Mouse (Mus musculus) forebrain, embryonic 16.5 days (tissue): Measurements from ENCODE around the gene Atoh8. TPM values are rescaled to one million over a fixed set of nuclear protein-coding genes. Genes with fewer than 3 reads are reported as not detected.
A peak's percentile ranks its signal among the peaks of the same experiment; 100 is the strongest.

Experiments used
- ATAC-seq: fragments of 200-750 bp; cut with Nextera tagmentation; 2 replicates; pipeline ENCODE4 v1.8.0; 2017; ENCODE audit warnings: mild to moderate bottlenecking, moderate library complexity
- H3K27ac ChIP-seq: fragments of 300-500 bp; sonication (generic); 2 replicates; pipeline ENCODE4 v1.5.1; 2014; ENCODE audit warnings: low read length, control low read depth
- H3K27me3 ChIP-seq: fragments of 300-500 bp; sonication (generic); replicated peaks from 2 replicates; pipeline ENCODE4 v1.6.1; 2014; ENCODE audit warnings: low read length; ENCODE audit not compliant: control insufficient read depth, insufficient read depth
- H3K36me3 ChIP-seq: fragments of 300-500 bp; sonication (generic); 2 replicates; pipeline ENCODE4 v1.6.1; 2014; ENCODE audit not compliant: control insufficient read depth, insufficient read depth
- H3K4me1 ChIP-seq: fragments of 300-500 bp; sonication (generic); replicated peaks from 2 replicates; pipeline ENCODE4 v1.6.1; 2014; ENCODE audit warnings: low read length; ENCODE audit not compliant: control insufficient read depth, insufficient read depth
- H3K4me2 ChIP-seq: fragments of 300-500 bp; sonication (generic); 2 replicates; pipeline ENCODE4 v1.6.1; 2014; ENCODE audit warnings: mild to moderate bottlenecking, low read length, control low read depth
- H3K4me3 ChIP-seq: fragments of 300-500 bp; sonication (generic); replicated peaks from 2 replicates; pipeline ENCODE4 v1.5.1; 2014; ENCODE audit warnings: mild to moderate bottlenecking, low read length, control low read depth
- H3K9ac ChIP-seq: fragments of 300-500 bp; sonication (generic); replicated peaks from 2 replicates; pipeline ENCODE4 v1.6.1; 2014; ENCODE audit warnings: low read depth, low read length, control low read depth
- H3K9me3 ChIP-seq: fragments of 300-500 bp; sonication (generic); 2 replicates; pipeline ENCODE4 v1.6.1; 2016; ENCODE audit warnings: low read length; ENCODE audit not compliant: control insufficient read depth
- WGBS: fragments of 180-500 bp; shearing (Covaris S2); extraction: QIAGEN DNeasy Blood & Tissue Kit; methylation state at CpG from one replicate; pipeline ENCODE4 v1.1.7; 2014; 5-methylcytosine and 5-hydroxymethylcytosine counted together
- polyA plus RNA-seq: library from polyadenylated mRNA; unstranded; fragments of >200 nt; fragmentation: Nextera tagmentation; extraction: Ambion mirVana; gene quantifications from 2 replicates; pipeline ENCODE4 v1.2.1, GENCODE M21; 2015

The Atoh8 gene
- polyA plus RNA-seq, 1 experiment from 2014 or later = 3.0 TPM

GRCm38 (mm10) chr6:72210823-72211222, 24.6 kb downstream of the Atoh8 start:
- no peak overlapping the region for H3K27ac ChIP-seq
- 0 out of 2 replicates have a peak, but pooled peaks have one; percentile 4 for ATAC-seq
- WGBS = 57% methylated on average over 7 of the region's 7 CpGs
- H3K4me1 ChIP-seq = peaks cover 16% of the 10 kb centered on the region
- H3K36me3 ChIP-seq = no peaks in the 10 kb centered on the region
- H3K4me3 ChIP-seq = no peak overlapping the region
- no peak overlapping the region for H3K4me2 ChIP-seq
- H3K9ac ChIP-seq = no peak overlapping the region
- H3K9me3 ChIP-seq = no peaks in the 10 kb centered on the region
- H3K27me3 ChIP-seq = no peaks in the 10 kb centered on the region

- Histone ChIP-seq H3K27ac (no peak overlapping the region), H3K4me3 (no peak overlapping the region), H3K9ac (no peak overlapping the region), H3K4me2 (no peak overlapping the region), H3K4me1 (peaks cover 10% of the 10 kb centered on the region), H3K27me3 (no peaks in the 10 kb centered on the region), H3K9me3 (no peaks in the 10 kb centered on the region), H3K36me3 (no peaks in the 10 kb centered on the region)
- ATAC-seq = no peak
- 94% methylated on average over 7 of the region's 7 CpGs for WGBS
Observed at GRCm38 (mm10) chr6:72209738-72210137, 25.6 kb downstream of the Atoh8 start.

GRCm38 (mm10) chr6:72208406-72209045, 26.9 kb downstream of the Atoh8 start:
- no peak overlapping the region for H3K9ac ChIP-seq
- no peaks in the 10 kb centered on the region for H3K36me3 ChIP-seq
- no peak for ATAC-seq
- no peaks in the 10 kb centered on the region for H3K27me3 ChIP-seq
- H3K4me2 ChIP-seq = no peak overlapping the region
- H3K9me3 ChIP-seq = no peaks in the 10 kb centered on the region
- H3K4me1 ChIP-seq = peaks cover 10% of the 10 kb centered on the region
- H3K27ac ChIP-seq = no peak overlapping the region
- 64% methylated on average over 8 of the region's 8 CpGs for WGBS
- H3K4me3 ChIP-seq = no peak overlapping the region

GRCm38 (mm10) chr6:72206021-72206420, 29.4 kb downstream of the Atoh8 start:
- no peak for ATAC-seq

GRCm38 (mm10) chr6:72204858-72205257, 30.5 kb downstream of the Atoh8 start:
- no peaks in the 10 kb centered on the region for H3K9me3 ChIP-seq
- no peaks in the 10 kb centered on the region for H3K4me1 ChIP-seq
- WGBS = 76% methylated on average over 7 of the region's 7 CpGs
- H3K27me3 ChIP-seq = no peaks in the 10 kb centered on the region
- no peak overlapping the region for H3K4me3 ChIP-seq
- H3K9ac ChIP-seq = no peak overlapping the region
- no peak for ATAC-seq
- no peaks in the 10 kb centered on the region for H3K36me3 ChIP-seq
- H3K27ac ChIP-seq = no peak overlapping the region
- H3K4me2 ChIP-seq = no peak overlapping the region

More at GRCm38 (mm10) chr6:72206021-72206420, 29.4 kb downstream of the Atoh8 start:
- H3K4me1 ChIP-seq = peaks cover 8% of the 10 kb centered on the region
- 79% methylated on average over 9 of the region's 9 CpGs for WGBS
- H3K4me3 ChIP-seq = no peak overlapping the region
- H3K9me3 ChIP-seq = no peaks in the 10 kb centered on the region
- no peak overlapping the region for H3K9ac ChIP-seq
- no peak overlapping the region for H3K27ac ChIP-seq
- H3K36me3 ChIP-seq = no peaks in the 10 kb centered on the region
- no peaks in the 10 kb centered on the region for H3K27me3 ChIP-seq
- no peak overlapping the region for H3K4me2 ChIP-seq

- H3K27me3 ChIP-seq = no peaks in the 10 kb centered on the region
- no peak overlapping the region for H3K27ac ChIP-seq
- no peak overlapping the region for H3K4me2 ChIP-seq
- WGBS = 77% methylated on average over 5 of the region's 5 CpGs
- no peaks in the 10 kb centered on the region for H3K4me1 ChIP-seq
- H3K36me3 ChIP-seq = no peaks in the 10 kb centered on the region
- ATAC-seq = no peak
- no peaks in the 10 kb centered on the region for H3K9me3 ChIP-seq
- H3K9ac ChIP-seq = no peak overlapping the region
- H3K4me3 ChIP-seq = no peak overlapping the region
Observed at GRCm38 (mm10) chr6:72203279-72203678, 32.1 kb downstream of the Atoh8 start.

GRCm38 (mm10) chr6:72202732-72203131, 32.6 kb downstream of the Atoh8 start:
- Histone ChIP-seq H3K27ac (no peak overlapping the region), H3K4me3 (no peak overlapping the region), H3K9me3 (no peaks in the 10 kb centered on the region), H3K36me3 (no peaks in the 10 kb centered on the region), H3K4me1 (no peaks in the 10 kb centered on the region), H3K27me3 (no peaks in the 10 kb centered on the region), H3K4me2 (no peak overlapping the region), H3K9ac (no peak overlapping the region)
- 90% methylated on average over 5 of the region's 5 CpGs for WGBS
- no peak for ATAC-seq

- Histone ChIP-seq H3K27me3 (no peaks in the 10 kb centered on the region), H3K36me3 (no peaks in the 10 kb centered on the region), H3K4me2 (no peak overlapping the region), H3K9ac (no peak overlapping the region), H3K9me3 (no peaks in the 10 kb centered on the region), H3K27ac (no peak overlapping the region), H3K4me3 (no peak overlapping the region), H3K4me1 (no peaks in the 10 kb centered on the region)
- no peak for ATAC-seq
- WGBS = 56% methylated on average over 11 of the region's 11 CpGs
Observed at GRCm38 (mm10) chr6:72200595-72201256, 34.7 kb downstream of the Atoh8 start.

GRCm38 (mm10) chr6:72197515-72197914, 37.9 kb downstream of the Atoh8 start:
- Histone ChIP-seq H3K27me3 (no peaks in the 10 kb centered on the region), H3K9me3 (no peaks in the 10 kb centered on the region), H3K4me3 (no peak overlapping the region), H3K9ac (no peak overlapping the region), H3K4me2 (no peak overlapping the region), H3K36me3 (no peaks in the 10 kb centered on the region), H3K4me1 (no peaks in the 10 kb centered on the region), H3K27ac (no peak overlapping the region)
- no peak for ATAC-seq
